Mouse (Mus musculus): ENCODE data around the gene Il17rd. TPM values are rescaled to one million over a fixed set of nuclear protein-coding genes. Genes with fewer than 3 reads are reported as not detected.

Gene Il17rd
- total RNA-seq (2015) = not detected in 2 replicates
- 0.11 TPM in 1 of 2 replicates, not detected in the other for total RNA-seq (2017)

- ATAC-seq (ENCODE audit: poor library complexity, severe bottlenecking) = peak; percentile 66
Observed at GRCm38 (mm10) chr14:27038783-27039182, at the start of gene Il17rd. Gene Il17rd, plus strand, starts transcription at chr14:27038941.

- ATAC-seq (ENCODE audit: poor library complexity, severe bottlenecking) = no peak
Observed at GRCm38 (mm10) chr14:26991622-26992021, 47.1 kb upstream of the Il17rd start.

- ATAC-seq (ENCODE audit: poor library complexity, severe bottlenecking) = no peak
Observed at GRCm38 (mm10) chr14:26993427-26993826, 45.3 kb upstream of the Il17rd start.

- ATAC-seq (ENCODE audit: poor library complexity, severe bottlenecking) = peak; percentile 92
Observed at GRCm38 (mm10) chr14:26994211-26994741, 44.5 kb upstream of the Il17rd start, which contains the start of gene Hesx1. Gene Hesx1, plus strand, starts transcription at chr14:26994416.

GRCm38 (mm10) chr14:26996257-26996656 is 42.5 kb upstream of the Il17rd start:
- ATAC-seq (ENCODE audit: poor library complexity, severe bottlenecking) = no peak

- ATAC-seq (ENCODE audit: poor library complexity, severe bottlenecking) = no peak
Observed at GRCm38 (mm10) chr14:27000386-27000785, 38.4 kb upstream of the Il17rd start.

GRCm38 (mm10) chr14:27004906-27005305 is 33.8 kb upstream of the Il17rd start:
- ATAC-seq (ENCODE audit: poor library complexity, severe bottlenecking) = no peak

DNA sequence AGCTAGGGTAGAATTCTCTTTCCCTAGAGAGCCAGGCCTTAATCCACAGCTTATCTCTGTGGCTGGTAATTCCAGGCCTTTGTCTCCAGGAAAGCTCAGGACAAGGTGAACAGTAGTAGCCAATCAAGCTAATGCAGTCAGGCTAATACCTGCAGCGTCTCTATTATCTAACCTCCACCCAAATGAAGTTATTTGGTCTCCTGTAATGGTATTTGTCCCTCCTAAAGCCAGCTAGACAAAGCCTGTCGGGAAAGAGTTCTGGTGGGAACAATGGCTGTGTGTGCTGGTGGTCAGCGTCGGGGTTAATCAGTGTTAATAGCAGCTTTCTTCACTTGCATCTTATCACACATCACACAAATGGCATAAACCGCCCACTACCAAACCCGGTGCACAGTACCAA is 32.8 kb upstream of the Il17rd start:
- ATAC-seq (ENCODE audit: poor library complexity, severe bottlenecking) = no peak

- no peak for ATAC-seq (ENCODE audit: poor library complexity, severe bottlenecking)
Observed at GRCm38 (mm10) chr14:27011561-27011960, 27.2 kb upstream of the Il17rd start.

DNA sequence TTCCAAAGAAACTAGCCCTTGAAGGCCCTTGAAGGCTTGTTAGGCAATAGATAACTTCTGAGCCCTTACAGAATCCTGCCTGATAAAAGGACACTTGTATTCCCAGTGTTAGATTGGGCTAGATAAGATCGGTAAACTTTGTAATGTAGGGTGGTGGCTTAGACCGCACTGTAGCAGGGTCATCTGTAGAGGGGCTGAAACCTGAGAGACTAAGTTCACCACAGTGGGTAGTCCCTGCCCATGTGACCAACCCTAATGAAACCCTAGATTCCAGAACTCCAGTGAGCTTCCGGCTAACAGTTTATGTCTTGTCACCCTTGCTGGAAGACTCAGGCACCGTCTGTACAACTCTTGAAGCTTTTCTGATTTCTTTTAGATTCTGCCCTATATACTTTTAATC is 25.1 kb upstream of the Il17rd start:
- ATAC-seq (ENCODE audit: poor library complexity, severe bottlenecking) = no peak

GRCm38 (mm10) chr14:27017936-27018335 is 20.8 kb upstream of the Il17rd start:
- no peak for ATAC-seq (ENCODE audit: poor library complexity, severe bottlenecking)

GRCm38 (mm10) chr14:27019850-27020249 is 18.9 kb upstream of the Il17rd start:
- ATAC-seq (ENCODE audit: poor library complexity, severe bottlenecking) = no peak

DNA sequence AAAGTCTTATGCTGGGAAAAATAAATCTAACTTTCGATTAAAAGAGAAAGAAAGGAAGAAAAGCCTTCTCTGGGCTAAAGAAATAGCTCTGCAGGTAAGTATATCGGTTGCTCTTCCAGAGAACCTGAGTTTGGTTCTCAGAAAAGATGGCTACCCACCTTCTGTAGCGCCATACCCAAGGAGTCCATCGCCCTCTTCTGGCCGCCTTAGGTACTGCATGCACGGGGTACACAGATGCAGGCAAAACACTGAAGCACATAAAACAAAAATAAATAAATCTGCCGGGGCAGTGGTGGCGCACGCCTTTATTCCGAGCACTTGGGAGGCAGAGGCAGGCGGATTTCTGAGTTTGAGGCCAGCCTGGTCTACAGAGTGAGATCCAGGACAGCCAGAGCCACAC is 15.9 kb upstream of the Il17rd start:
- peak; percentile 66 for ATAC-seq (ENCODE audit: poor library complexity, severe bottlenecking)

DNA sequence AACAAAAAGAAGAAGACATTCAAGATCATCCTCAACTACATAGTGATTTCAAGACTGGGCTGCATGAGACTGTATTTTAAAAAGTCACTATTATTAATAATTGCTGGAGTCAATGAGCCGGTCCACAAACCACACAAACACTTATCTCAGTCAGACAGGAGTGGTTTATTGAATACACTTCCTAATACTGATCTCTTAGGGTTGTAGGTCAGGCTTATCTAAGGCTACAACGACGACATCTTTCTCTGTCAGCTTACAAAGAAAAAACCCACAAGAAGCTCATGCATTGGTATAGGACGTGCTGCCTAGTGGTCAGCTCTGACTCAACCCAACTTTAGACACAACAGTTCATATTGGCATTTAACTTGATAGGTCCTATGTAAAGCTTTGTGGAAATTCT is 14.1 kb upstream of the Il17rd start:
- ATAC-seq (ENCODE audit: poor library complexity, severe bottlenecking) = no peak

DNA sequence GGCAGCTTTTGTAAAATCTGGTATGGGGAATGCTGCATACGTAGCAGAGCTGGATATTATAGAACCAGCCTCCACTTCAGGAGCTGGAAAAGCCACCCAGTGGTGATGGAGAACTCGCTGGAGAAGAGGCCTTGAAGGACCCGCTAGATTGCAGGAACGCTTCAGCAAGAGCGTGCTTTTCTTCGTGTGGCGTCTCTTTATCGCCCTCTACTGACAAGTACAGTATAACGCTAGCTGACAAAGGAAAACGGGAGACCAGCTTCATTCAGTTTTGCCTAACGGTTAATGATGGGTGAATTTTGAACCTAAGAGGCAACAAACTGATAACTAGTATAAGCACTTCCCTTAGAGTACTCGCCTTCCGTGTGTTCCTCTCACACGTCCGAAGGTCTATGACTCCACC is 9.0 kb upstream of the Il17rd start:
- peak; percentile 86 for ATAC-seq (ENCODE audit: poor library complexity, severe bottlenecking)

GRCm38 (mm10) chr14:27031142-27031541 is 7.6 kb upstream of the Il17rd start:
- 0 out of 2 replicates have a peak, but pooled peaks have one; percentile 60 for ATAC-seq (ENCODE audit: poor library complexity, severe bottlenecking)

DNA sequence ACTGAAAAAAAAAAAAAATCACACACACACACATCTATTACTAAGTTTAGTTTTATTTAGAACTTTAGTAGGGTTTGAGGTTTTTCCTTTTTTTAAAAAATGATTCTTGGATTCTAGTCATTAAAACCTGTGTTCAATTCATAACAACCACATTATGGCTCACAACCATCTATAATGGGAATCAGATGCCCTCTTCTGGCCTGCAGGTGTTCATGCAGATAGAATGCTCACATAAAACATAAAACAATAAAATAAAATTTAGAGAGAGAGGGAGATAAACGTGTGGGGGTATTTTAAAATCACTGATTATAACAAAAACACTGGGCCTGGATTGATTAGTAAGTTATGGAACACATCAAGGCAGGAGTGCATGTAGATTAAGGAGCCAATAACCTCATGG is 1.2 kb upstream of the Il17rd start:
- ATAC-seq (ENCODE audit: poor library complexity, severe bottlenecking) = no peak

GRCm38 (mm10) chr14:27039281-27040248 is 824 bp downstream of the Il17rd start:
- no peak for ATAC-seq (ENCODE audit: poor library complexity, severe bottlenecking)

DNA sequence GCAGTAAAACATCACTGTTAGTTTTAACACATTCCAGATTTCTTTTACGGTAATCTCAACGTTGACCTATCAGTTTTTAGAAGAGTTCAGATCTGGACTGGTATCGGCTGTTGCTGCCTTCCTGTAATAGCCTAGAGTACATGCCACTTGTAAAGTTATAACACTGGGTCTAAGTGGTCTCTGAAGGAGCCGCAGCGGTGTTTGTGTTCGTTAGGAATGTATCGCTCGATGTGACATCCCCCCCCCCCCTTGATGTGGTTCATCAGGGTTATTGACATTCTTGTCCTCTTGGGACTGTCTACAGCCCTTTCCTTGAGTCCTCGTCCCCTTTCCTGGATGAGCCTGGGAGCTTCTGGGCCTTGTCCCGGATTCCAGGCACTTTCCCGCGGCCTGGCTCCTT is 1.7 kb downstream of the Il17rd start:
- ATAC-seq (ENCODE audit: poor library complexity, severe bottlenecking) = no peak

GRCm38 (mm10) chr14:27042280-27042983 is 3.7 kb downstream of the Il17rd start:
- ATAC-seq (ENCODE audit: poor library complexity, severe bottlenecking) = peak; percentile 89

DNA sequence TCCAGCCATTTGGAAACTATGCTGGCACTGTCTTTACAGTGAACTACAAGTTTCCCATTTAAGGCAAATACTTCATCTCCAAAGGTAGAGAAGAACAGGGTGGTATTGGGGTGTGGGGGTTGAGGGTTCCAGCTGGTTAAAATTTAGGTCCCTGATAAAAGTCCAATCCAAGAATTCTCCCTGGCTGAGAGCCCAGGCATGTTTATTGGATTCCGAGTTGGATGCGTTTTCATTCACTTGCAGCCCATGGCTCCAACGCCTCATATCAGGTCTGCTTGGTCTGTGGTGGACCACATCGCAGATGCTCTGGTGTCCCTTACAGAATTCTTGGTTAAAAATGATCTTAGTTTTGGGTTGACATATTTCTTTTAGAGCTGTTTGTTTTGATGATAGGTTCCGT is 4.7 kb downstream of the Il17rd start:
- no peak for ATAC-seq (ENCODE audit: poor library complexity, severe bottlenecking)
